8 mouse cellular contexts compared by ENCODE assay signal in the genomic region with DNA sequence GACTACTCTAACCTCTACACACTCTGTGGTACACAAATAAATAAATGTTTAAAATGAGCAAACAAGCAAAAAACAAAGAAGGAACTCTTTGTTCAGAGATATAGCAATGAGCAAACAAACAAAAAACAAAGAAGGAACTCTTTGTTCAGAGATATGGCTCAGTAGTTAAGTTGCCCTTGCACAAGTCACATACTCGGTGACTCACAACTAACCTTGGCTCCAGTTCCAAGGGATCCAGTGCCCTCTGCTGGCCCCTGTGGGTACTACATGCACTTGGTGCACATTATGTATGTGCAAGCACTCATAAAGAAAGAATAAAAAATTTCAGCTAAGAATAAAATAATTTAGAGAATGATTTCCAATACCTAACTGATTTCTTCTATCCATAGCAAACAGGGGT. TPM values are rescaled to one million over a fixed set of nuclear protein-coding genes. Genes with fewer than 3 reads are reported as not detected.
DNase-seq lines count a peak whose midpoint lies in the region; ATAC-seq lines count a peak whose summit lies in the region.

No protein-coding gene starts in this region.

- peaks cover 6% of the 10 kb centered on the region; the same call in 1 of the 2 replicates for H3K4me1 ChIP-seq in stomach, embryonic 16.5 days (ENCODE audit: control insufficient read depth, insufficient read depth, low read length)

- no peak overlapping the region for H3K4me2 ChIP-seq in stomach, embryonic 16.5 days (ENCODE audit: low read depth, low read length)

- no peaks in the 10 kb centered on the region for H3K9me3 ChIP-seq in stomach, embryonic 16.5 days (replicated peaks; ENCODE audit: control insufficient read depth, low read length)

- WGBS in stomach, embryonic 16.5 days: 24% methylated on average over 1 of the region's 1 CpGs

- peak; percentile 5 for DNase-seq in cerebellum, adult 8-10 months
- DNase-seq in NIH3T3 (ENCODE audit: low read depth): peak; percentile 87
- peak; percentile 9 for DNase-seq in heart, postnatal 25 days (ENCODE audit: low spot score)
- DNase-seq in layer of hippocampus, postnatal 25 days (ENCODE audit: extremely low spot score in 1 of 2, low spot score in 1 of 2): peak; percentile 46 to 73
- DNase-seq in mesoderm, embryonic 11.5 days (ENCODE audit: low read depth, low spot score): peak; percentile 83

- intact Hi-C loops in heart, postnatal 25 days (cut with DNase I): loop anchor here (2.0 to 5.0 kb wide), 3 partner anchors 70 to 281 kb away; no protein-coding TSS in a partner anchor

- H3K9ac ChIP-seq in stomach, embryonic 16.5 days (ENCODE audit: low read length): no peak overlapping the region

- H3K27me3 ChIP-seq in stomach, embryonic 16.5 days (ENCODE audit: control insufficient read depth, insufficient read depth, low read length): no peaks in the 10 kb centered on the region

- no peaks in the 10 kb centered on the region for H3K36me3 ChIP-seq in stomach, embryonic 16.5 days (ENCODE audit: control insufficient read depth, insufficient read depth, low read length)

- peak overlapping the region; percentile 85 for H3K27ac ChIP-seq in stomach, embryonic 16.5 days (ENCODE audit: low read length)

- H3K4me3 ChIP-seq in stomach, embryonic 16.5 days (replicated peaks; ENCODE audit: low read length): no peak overlapping the region

- no peak for ATAC-seq in cerebellum, adult (ENCODE audit: insufficient number of reproducible peaks, low FRiP score, low TSS enrichment)
- ATAC-seq in common myeloid progenitor, adult 5-6 weeks (replicated peaks; ENCODE audit: low read depth, poor library complexity, severe bottlenecking): peak; percentile 96
- peak; percentile 70; the same call in 1 of the 2 replicates for ATAC-seq in stomach, embryonic 16.5 days (ENCODE audit: insufficient read depth, low FRiP score)

RNA-seq across cellular contexts. Expression of a gene that starts 17.9 kb away (rescaled TPM):
- total RNA-seq in common myeloid progenitor, adult 5-6 weeks (2017): not detected in 2 replicates
- total RNA-seq in heart, postnatal 25 days (2021): not detected
- not detected for total RNA-seq in layer of hippocampus, postnatal 25 days (2021)
- 47.3 and 57.5 TPM in 2 replicates for polyA plus RNA-seq in stomach, embryonic 16.5 days (2015; fragmentation: Nextera tagmentation; extraction: Ambion mirVana)

Comparison
In these comparisons a context has a peak if more than half of its experiments do, and no peak if none do; other contexts are left out.
1. DNase-seq: peak in every context shown above with its lines; median percentile 87 in NIH3T3; 83 in mesoderm, embryonic 11.5 days; 60 in layer of hippocampus, postnatal 25 days; 9 in heart, postnatal 25 days; 5 in cerebellum, adult 8-10 months.